Mouse (Mus musculus) liver (tissue): ENCODE data around the gene Rufy2.
"Not testable (repeated sequence)": the region's sequence is repeated elsewhere in the genome, so short reads cannot be mapped to it uniquely, and the experiment has no call there.

Experiments used
- DNase-seq: peaks from one replicate; pipeline ENCODE4 v3.0.0-alpha.2; 2020; ENCODE audit warnings: mixed read lengths

The Rufy2 gene

GRCm38 (mm10) chr10:63054071-63054470 is 74.0 kb downstream of the Rufy2 start:
- DNase-seq: not testable (repeated sequence)

- DNase-seq: no peak
Measured at GRCm38 (mm10) chr10:63054586-63054985, 74.6 kb downstream of the Rufy2 start.

- DNase-seq: no peak
Measured at GRCm38 (mm10) chr10:63056966-63057750, 77.1 kb downstream of the Rufy2 start.

DNA sequence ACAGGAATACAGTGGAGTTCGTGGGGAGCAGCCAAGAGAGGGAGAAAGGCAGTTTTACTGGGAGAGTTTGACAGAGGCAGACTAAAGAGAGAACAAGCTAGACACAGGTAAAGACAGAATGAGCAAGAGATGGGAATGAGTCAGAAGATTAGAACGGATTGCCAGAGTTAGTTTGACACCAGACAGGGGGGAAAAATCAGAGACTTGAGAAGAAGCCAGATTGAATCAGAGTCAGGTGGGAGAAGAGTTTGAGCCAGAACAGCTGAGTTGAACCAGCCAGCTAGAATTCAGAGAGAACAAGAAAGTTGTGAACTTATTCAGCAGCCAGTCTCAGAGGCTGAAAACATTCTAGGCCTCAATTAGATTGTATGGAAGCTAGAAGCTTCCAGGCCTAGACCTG is 79.8 kb downstream of the Rufy2 start, which contains the start of gene Pbld1:
Gene Pbld1, plus strand, starts transcription at position 301 of the 400 bp plus-strand sequence.
- DNase-seq: no peak

DNA sequence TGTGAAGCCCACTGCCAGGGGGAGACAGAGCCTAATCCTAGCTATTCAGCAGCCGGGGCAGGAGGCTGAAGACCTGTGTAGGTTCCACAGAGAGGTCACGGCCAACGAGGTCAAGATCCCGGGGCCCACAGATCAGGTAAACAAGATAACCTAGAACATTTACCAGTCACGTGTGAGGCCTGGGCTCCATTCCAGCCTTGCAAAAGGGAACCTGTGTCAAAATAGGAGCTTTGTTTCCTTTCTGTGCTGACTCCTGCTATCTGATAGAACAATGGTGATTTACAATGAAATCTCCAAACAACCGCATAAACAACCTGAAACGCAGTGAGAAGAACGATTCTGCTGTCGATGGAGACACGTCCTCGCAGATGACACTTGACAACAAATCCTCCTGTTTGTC is 80.4 kb downstream of the Rufy2 start:
- peak; percentile 42 for DNase-seq

DNA sequence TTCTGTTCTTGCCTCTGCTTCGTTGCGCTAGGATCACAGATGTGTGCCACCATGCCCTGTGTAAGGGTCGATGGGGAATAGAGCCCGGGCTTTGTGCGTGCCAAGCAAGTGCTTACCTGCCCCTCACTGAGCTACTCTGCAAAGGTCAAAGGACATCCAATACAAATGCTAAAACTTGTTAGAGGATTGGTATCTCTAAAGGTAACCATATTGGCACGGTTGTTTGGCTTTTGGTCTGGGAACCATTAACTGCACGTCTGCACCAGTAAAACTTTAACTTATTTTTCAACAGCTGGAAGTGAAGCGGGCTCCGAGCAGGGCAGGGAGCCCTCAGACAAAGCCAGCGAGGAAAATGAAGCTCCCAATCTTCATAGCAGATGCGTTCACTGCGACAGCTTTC is 81.2 kb downstream of the Rufy2 start:
- no peak for DNase-seq

- DNase-seq: no peak
Measured at GRCm38 (mm10) chr10:63062696-63063095, 82.7 kb downstream of the Rufy2 start.

DNA sequence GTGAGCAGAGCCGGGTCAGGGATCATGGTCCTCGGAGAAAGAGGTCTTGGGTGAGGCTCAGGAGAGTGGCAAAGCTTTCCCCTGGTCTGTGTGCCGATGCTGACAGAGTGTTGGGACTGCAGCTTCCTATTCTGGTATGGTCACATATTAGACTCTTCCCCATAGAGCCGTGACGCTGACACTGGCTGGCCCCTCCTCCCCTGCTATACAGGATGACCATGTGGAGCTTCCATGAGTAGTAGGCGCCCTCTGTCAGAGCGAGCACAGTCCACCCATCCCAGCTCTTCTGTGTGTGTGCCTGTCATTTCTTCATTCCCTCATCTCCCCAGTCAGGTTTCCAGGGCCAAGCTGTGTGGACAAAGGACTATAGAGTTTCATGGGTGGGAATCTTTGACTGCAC is 83.3 kb downstream of the Rufy2 start:
- DNase-seq: no peak

DNA sequence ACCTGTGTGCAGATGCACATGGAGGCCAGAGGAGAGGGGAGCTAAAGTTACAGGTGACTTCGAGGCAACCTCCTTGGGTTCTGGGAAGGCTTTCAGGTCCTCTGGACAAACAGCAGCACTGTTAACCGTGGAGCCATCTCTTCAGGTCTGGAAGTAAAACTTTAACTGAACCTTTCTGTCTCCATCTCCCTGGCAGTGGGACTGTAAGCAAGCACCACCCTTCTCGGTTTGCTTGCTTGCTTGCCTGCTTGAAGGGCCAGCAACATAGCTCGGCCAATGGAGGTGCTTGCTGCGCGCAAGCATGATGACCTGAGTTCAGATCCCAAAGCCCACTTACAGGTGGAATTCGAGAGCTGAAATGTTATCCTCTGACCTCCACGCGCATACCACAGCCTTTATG is 84.5 kb downstream of the Rufy2 start:
- DNase-seq: no peak

GRCm38 (mm10) chr10:63065561-63065960 is 85.5 kb downstream of the Rufy2 start:
- DNase-seq: no peak

- peak; percentile 72 for DNase-seq
Measured at GRCm38 (mm10) chr10:63065988-63066387, 86.0 kb downstream of the Rufy2 start.
